Mouse (Mus musculus) retina, postnatal 1 day (tissue): ENCODE measurements around the gene Ctrc.
"Not testable (repeated sequence)": the region's sequence is repeated elsewhere in the genome, so short reads cannot be mapped to it uniquely, and the experiment has no call there.

Experiments used
- DNase-seq: peaks from one replicate; pipeline ENCODE4 v3.0.0-alpha.2; 2012

Gene Ctrc

DNA sequence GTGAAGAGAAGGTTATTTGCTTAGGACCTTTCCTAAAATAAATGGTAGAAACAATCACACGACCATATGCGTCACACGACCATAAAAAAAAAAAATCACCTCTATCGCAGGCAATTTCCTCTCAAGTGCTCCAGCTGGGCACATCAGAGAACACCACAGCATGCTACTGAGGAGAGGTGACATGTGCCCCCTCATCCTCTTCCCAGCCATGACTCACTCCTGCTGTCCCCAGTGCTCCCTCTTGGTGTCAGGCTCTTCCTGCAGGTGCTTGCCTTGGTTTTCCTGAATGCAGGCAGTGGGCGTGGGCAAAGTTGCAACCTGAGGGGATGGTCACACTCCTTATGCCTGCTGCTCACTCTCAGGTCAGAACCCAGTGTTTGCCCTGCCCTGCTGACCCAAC lies 61.3 kb downstream of the Ctrc start:
- DNase-seq = no peak

- no peak for DNase-seq
These were observed 64.8 kb downstream of the Ctrc start for GRCm38 (mm10) chr4:141781201-141781985.

DNA sequence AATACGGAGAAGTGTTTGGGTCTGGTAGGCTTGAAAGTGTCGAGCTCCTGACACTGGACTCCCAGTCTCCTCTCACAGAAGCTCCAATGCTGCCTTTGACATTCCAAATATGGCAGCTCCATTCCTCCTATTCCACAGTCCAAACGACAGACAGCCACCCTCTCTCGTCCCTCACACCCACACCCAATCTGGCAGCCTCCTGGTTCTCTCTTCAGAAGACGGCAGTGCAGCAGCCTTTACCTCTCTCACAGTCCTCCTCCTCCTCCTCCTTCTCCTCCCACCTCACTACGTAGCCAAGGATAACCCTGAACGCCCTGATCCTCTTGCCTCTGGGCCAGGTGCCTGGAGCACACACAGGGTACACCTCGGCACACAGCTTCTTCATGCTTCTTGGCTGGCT lies 66.3 kb downstream of the Ctrc start:
- no peak for DNase-seq

- not testable (repeated sequence) for DNase-seq
These were observed 73.1 kb downstream of the Ctrc start for GRCm38 (mm10) chr4:141773019-141773418.

GRCm38 (mm10) chr4:141771823-141772222 lies 74.3 kb downstream of the Ctrc start:
- DNase-seq = no peak

- DNase-seq = no peak
These were observed 76.5 kb downstream of the Ctrc start for GRCm38 (mm10) chr4:141769501-141770160.

GRCm38 (mm10) chr4:141767353-141768036 lies 78.7 kb downstream of the Ctrc start:
- DNase-seq = no peak

GRCm38 (mm10) chr4:141766668-141767352 lies 79.3 kb downstream of the Ctrc start:
- DNase-seq = peak; percentile 50

DNA sequence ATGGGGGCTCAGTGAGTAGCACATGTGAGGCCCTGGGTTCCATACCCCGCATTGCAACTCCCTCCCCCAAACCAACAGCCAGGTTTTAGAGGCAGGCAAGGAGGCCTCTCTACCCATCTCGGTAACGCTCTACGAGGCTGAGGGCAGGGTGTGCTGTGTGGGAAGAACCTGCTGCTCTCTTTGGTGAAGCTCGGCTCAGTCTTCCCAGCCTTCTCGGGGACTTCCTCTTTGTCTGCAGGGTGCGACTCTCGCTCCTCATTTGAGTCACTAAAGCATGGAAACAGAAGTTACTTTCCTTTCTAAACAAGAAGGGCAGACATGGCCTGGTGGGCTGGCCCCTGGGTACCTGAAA lies 79.9 kb downstream of the Ctrc start:
- DNase-seq = no peak

DNA sequence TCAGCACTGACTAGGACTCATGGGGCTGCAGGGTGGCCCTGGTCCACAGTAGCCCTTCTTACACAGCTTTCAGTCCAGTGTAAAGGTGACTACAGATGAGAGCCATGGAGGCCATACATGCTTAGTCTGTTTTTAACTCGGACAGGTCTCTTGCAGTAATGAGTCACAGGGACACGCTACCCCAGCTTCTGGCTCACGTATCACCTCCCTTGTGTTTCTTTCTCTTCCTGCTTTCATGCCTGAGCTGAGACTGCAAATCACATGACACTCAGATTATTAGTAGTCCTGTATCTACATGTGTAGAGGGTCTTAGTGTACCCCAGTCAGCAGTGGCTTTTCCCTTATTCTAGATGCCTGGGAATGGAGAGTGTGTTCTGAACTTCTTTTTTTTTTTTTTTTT lies 81.2 kb downstream of the Ctrc start:
- DNase-seq = no peak
